In the genomic region with DNA sequence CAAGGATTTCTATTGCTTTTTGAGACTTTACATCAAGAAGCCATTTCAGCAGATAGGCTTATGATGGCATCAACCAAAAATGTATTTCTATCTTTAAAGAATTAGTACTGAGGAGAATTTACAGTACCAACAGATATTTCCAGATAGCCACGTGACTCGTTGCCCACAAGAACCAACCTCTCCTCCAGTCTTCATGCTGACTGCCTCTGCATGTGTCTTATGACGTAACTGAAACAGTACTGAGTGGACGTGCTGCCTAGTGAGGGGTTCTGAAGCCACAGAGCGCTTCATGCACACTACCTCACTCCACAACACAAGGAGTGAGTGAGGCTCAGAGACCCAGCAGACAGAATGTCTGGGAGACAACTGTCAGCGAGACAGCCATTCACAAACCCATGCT, we compare ENCODE assay signal across 16 mouse cellular contexts. TPM values are rescaled to one million over a fixed set of nuclear protein-coding genes. Genes with fewer than 3 reads are reported as not detected.
DNase-seq lines count a peak whose midpoint lies in the region; ATAC-seq and TF ChIP-seq lines count a peak whose summit lies in the region.
"Had no signal": no experiment of that assay in that cellular context is flagged by ENCODE, and none has a peak within 500 bp of the region (broad histone marks: within the 10 kb centered on the region; RNA-seq: fewer than 3 reads in every experiment).

No protein-coding gene starts in this region.

- no peak for TF ChIP-seq POLR2A in bone marrow macrophage, adult 2 months (IDR thresholded peaks at IDR 0.05; ENCODE audit: borderline replicate concordance, low read depth, low read length)

- WGBS in liver, embryonic 11.5 days, result 67% methylated on average over 6 of the region's 6 CpGs

- H3K27ac ChIP-seq in liver, embryonic 11.5 days (ENCODE audit: low read depth, low read length), result no peak overlapping the region
- H3K27ac ChIP-seq in bone marrow macrophage, adult 2 months (ENCODE audit: insufficient read depth, low read depth, low read length), result peak overlapping the region; percentile 52
- H3K27ac ChIP-seq: forebrain, embryonic 15.5 days; gastrocnemius, adult 2 months; heart, embryonic 10.5 days had no signal

- DNase-seq in liver, embryonic 11.5 days (ENCODE audit: low spot score), result no peak
- no peak for DNase-seq in liver
- DNase-seq in lung, postnatal 36 days, result no peak
- DNase-seq in cerebellum, postnatal 14 days, result no peak
- DNase-seq in heart, postnatal 25 days (ENCODE audit: low spot score), result no peak
- DNase-seq in adrenal gland, postnatal 36 days, result no peak
- DNase-seq: adrenal gland, adult 8-10 months; gastrocnemius, adult 2 months; heart, postnatal 36 days; lung, postnatal 10 days; right cerebral cortex, postnatal 14 days had no signal

- H3K4me3 ChIP-seq in liver, embryonic 11.5 days (ENCODE audit: low read depth, low read length), result no peak overlapping the region
- H3K4me3 ChIP-seq in bone marrow macrophage, adult 2 months (ENCODE audit: insufficient read depth, low read length), result peak overlapping the region; percentile 6; the same call in 1 of the 2 replicates
- H3K4me3 ChIP-seq: forebrain, embryonic 15.5 days; gastrocnemius, adult 2 months; heart, embryonic 10.5 days had no signal

- H3K27me3 ChIP-seq in liver, embryonic 11.5 days (replicated peaks; ENCODE audit: control insufficient read depth, insufficient read depth, low read length), result no peaks in the 10 kb centered on the region
- H3K27me3 ChIP-seq: forebrain, embryonic 15.5 days had no signal

- 0 out of 2 replicates have a peak overlapping the region, but pooled peaks have one; percentile 17 for H3K4me2 ChIP-seq in liver, embryonic 11.5 days
- H3K4me2 ChIP-seq: forebrain, embryonic 15.5 days had no signal

- no peaks in the 10 kb centered on the region for H3K36me3 ChIP-seq in liver, embryonic 11.5 days (ENCODE audit: control insufficient read depth, insufficient read depth, low read length)
- H3K36me3 ChIP-seq: forebrain, embryonic 15.5 days; heart, embryonic 10.5 days had no signal

- intact Hi-C loops in heart, postnatal 25 days (cut with DNase I), result no loop called here

- H3K9me3 ChIP-seq in liver, embryonic 11.5 days (ENCODE audit: control insufficient read depth, low read length), result no peaks in the 10 kb centered on the region
- H3K9me3 ChIP-seq: forebrain, embryonic 15.5 days; heart, embryonic 10.5 days had no signal

- no peak for TF ChIP-seq CTCF in bone marrow macrophage, adult 2 months (IDR thresholded peaks at IDR 0.05; ENCODE audit: low read depth, low read length)

- peaks cover 67% of the 10 kb centered on the region for H3K4me1 ChIP-seq in liver, embryonic 11.5 days (replicated peaks; ENCODE audit: control insufficient read depth, insufficient read depth, low read length)
- H3K4me1 ChIP-seq in bone marrow macrophage, adult 2 months (ENCODE audit: control insufficient read depth, insufficient read depth, low read length), result peaks cover 65% of the 10 kb centered on the region
- H3K4me1 ChIP-seq: forebrain, embryonic 15.5 days had no signal

- no peak for ATAC-seq in liver, embryonic 11.5 days (replicated peaks; ENCODE audit: low FRiP score)
- ATAC-seq in megakaryocyte, adult 5-6 weeks (ENCODE audit: poor library complexity, severe bottlenecking), result peak; percentile 56
- ATAC-seq: forebrain, embryonic 15.5 days had no signal

- no peak overlapping the region for H3K9ac ChIP-seq in liver, embryonic 11.5 days (ENCODE audit: low read depth, low read length)
- H3K9ac ChIP-seq: forebrain, embryonic 15.5 days had no signal

RNA-seq across cellular contexts. Expression of a gene that starts 38.9 kb away (rescaled TPM):
- 20.1 and 20.5 TPM in 2 replicates for polyA plus RNA-seq in liver, embryonic 11.5 days (2014; fragmentation: Nextera tagmentation; extraction: Ambion mirVana)
- polyA plus RNA-seq in bone marrow macrophage, adult 2 months (2012; ENCODE audit: insufficient read depth, insufficient read length, missing spikeins), result 165 and 187 TPM in 2 replicates
- total RNA-seq in megakaryocyte, adult 5-6 weeks (2015), result 121 and 123 TPM in 2 replicates
- 63.0 and 64.8 TPM in 2 replicates for total RNA-seq in megakaryocyte, adult 5-6 weeks (2017)
- 1 to 10 TPM; 7.1 to 7.6 TPM for total RNA-seq in heart, postnatal 25 days (2021)
- total RNA-seq in adrenal gland, postnatal 36 days (2021), result 10 to 100 TPM; 30.1 to 36.7 TPM

RNA-seq across cellular contexts. Expression of a gene that starts 39.1 kb away (rescaled TPM):
- polyA plus RNA-seq in liver, embryonic 11.5 days (2014; fragmentation: Nextera tagmentation; extraction: Ambion mirVana), result 0.21 and 0.48 TPM in 2 replicates
- 1.8 and 2.0 TPM in 2 replicates for polyA plus RNA-seq in bone marrow macrophage, adult 2 months (2012; ENCODE audit: insufficient read depth, insufficient read length, missing spikeins)
- total RNA-seq in megakaryocyte, adult 5-6 weeks (2015), result 2.1 and 3.0 TPM in 2 replicates
- 0.53 and 0.59 TPM in 2 replicates for total RNA-seq in megakaryocyte, adult 5-6 weeks (2017)
- total RNA-seq in heart, postnatal 25 days (2021), result under 1 TPM in 1 of 2 experiments, not detected in 1; 0.17 TPM
- total RNA-seq in adrenal gland, postnatal 36 days (2021), result under 1 TPM; 0.43 to 0.76 TPM
- total RNA-seq: gastrocnemius, adult 2 months; liver, adult 2 months had no signal
